In genomic region chr7:18210938-18211337, GRCm38 (mm10) we compare ENCODE assay signal across 9 mouse cellular contexts. TPM values are rescaled to one million over a fixed set of nuclear protein-coding genes. Genes with fewer than 3 reads are reported as not detected.
DNase-seq lines count a peak whose midpoint lies in the region; ATAC-seq and TF ChIP-seq lines count a peak whose summit lies in the region.
"Had no signal": no experiment of that assay in that cellular context is flagged by ENCODE, and none has a peak within 500 bp of the region (broad histone marks: within the 10 kb centered on the region; RNA-seq: fewer than 3 reads in every experiment).

No protein-coding gene starts in this region.

- ATAC-seq in kidney, embryonic 14.5 days (ENCODE audit: low FRiP score, low TSS enrichment) = no peak
- no peak for ATAC-seq in Patski
- no peak for ATAC-seq in forebrain, embryonic 11.5 days (replicated peaks; ENCODE audit: low FRiP score)

- POLR2A ChIA-PET in Patski (lab: Charles Lee) = no interaction called here

- no peak overlapping the region for H3K4me2 ChIP-seq in kidney, embryonic 14.5 days (replicated peaks; ENCODE audit: low read depth, low read length)
- no peak overlapping the region for H3K4me2 ChIP-seq in forebrain, embryonic 11.5 days (ENCODE audit: low read depth, low read length, severe bottlenecking)
- H3K4me2 ChIP-seq: stomach, embryonic 15.5 days had no signal

- in situ Hi-C loops in Patski (cut with MboI; ENCODE audit: low pct_unique_long_range_greater_than_20kb) = loop anchor here (10.0 to 25.0 kb wide), 3 partner anchors 251 to 651 kb away; partner anchors contain the start of genes Pglyrp1 and Psg20

- WGBS in kidney, adult 2 months = 13% methylated on average over 9 of the region's 9 CpGs
- WGBS in kidney, embryonic 14.5 days = 13% methylated on average over 9 of the region's 9 CpGs
- WGBS in forebrain, embryonic 11.5 days = 18% methylated on average over 9 of the region's 9 CpGs

- CTCF ChIA-PET in Patski (lab: Charles Lee) = no interaction called here

- TF ChIP-seq POLR2A in kidney, adult 2 months (IDR thresholded peaks at IDR 0.05; ENCODE audit: low read depth, low read length) = no peak

- TF ChIP-seq CTCF in kidney, adult 2 months (conservative IDR thresholded peaks at IDR 0.05; ENCODE audit: insufficient read depth, insufficient read length, low read depth, low read length) = peak; percentile 24; the same call in 1 of the 2 replicates
- TF ChIP-seq CTCF in E14TG2a.4 (conservative IDR thresholded peaks at IDR 0.05; ENCODE audit: low read length) (peak; percentile 55), Patski (IDR thresholded peaks at IDR 0.05) (peak; percentile 65)

- DNase-seq in kidney, adult 2 months = peak; percentile 34
- no peak for DNase-seq in Patski (ENCODE audit: low read depth, low spot score)
- peak; percentile 23 for DNase-seq in induced T-regulatory cell, adult 2 months (ENCODE audit: low read depth)
- DNase-seq in forebrain, embryonic 11.5 days (ENCODE audit: low spot score) = no peak
- no peak for DNase-seq in right cerebral cortex, postnatal 14 days
- DNase-seq: gastrocnemius, postnatal 10 days had no signal

- no peak overlapping the region for H3K27ac ChIP-seq in kidney, adult 2 months (ENCODE audit: insufficient read depth, low read depth, low read length)
- no peak overlapping the region for H3K27ac ChIP-seq in kidney, embryonic 14.5 days (ENCODE audit: low read depth, low read length)
- no peak overlapping the region for H3K27ac ChIP-seq in forebrain, embryonic 11.5 days (ENCODE audit: low read depth, low read length)
- H3K27ac ChIP-seq: stomach, embryonic 15.5 days had no signal

- H3K27me3 ChIP-seq in kidney, adult 2 months (replicated peaks; ENCODE audit: control insufficient read depth, insufficient read depth, low read length) = no peaks in the 10 kb centered on the region
- no peaks in the 10 kb centered on the region for H3K27me3 ChIP-seq in kidney, embryonic 14.5 days (ENCODE audit: control insufficient read depth, insufficient read depth, low read length)
- H3K27me3 ChIP-seq in E14TG2a.4 (ENCODE audit: insufficient read depth, low read length) (no peaks in the 10 kb centered on the region), Patski (no peaks in the 10 kb centered on the region)
- H3K27me3 ChIP-seq in forebrain, embryonic 11.5 days (ENCODE audit: control insufficient read depth, insufficient read depth, low read length) = no peaks in the 10 kb centered on the region
- H3K27me3 ChIP-seq: stomach, embryonic 15.5 days had no signal

- H3K4me3 ChIP-seq in kidney, adult 2 months (ENCODE audit: insufficient read depth, low read depth, low read length) = no peak overlapping the region
- H3K4me3 ChIP-seq in kidney, embryonic 14.5 days (ENCODE audit: low read length) = no peak overlapping the region
- no peak overlapping the region for H3K4me3 ChIP-seq in E14TG2a.4 (replicated peaks; ENCODE audit: low read length)
- H3K4me3 ChIP-seq in forebrain, embryonic 11.5 days (ENCODE audit: low read depth, low read length) = no peak overlapping the region
- H3K4me3 ChIP-seq: stomach, embryonic 15.5 days had no signal

- H3K9ac ChIP-seq in kidney, embryonic 14.5 days (ENCODE audit: low read depth, low read length) = no peak overlapping the region
- H3K9ac ChIP-seq in forebrain, embryonic 11.5 days (ENCODE audit: low read length) = no peak overlapping the region
- H3K9ac ChIP-seq: stomach, embryonic 15.5 days had no signal

- no peaks in the 10 kb centered on the region for H3K9me3 ChIP-seq in kidney, embryonic 14.5 days (ENCODE audit: control insufficient read depth, low read length)
- H3K9me3 ChIP-seq in E14TG2a.4 (ENCODE audit: low read length) = peaks cover 11% of the 10 kb centered on the region; the same call in 1 of the 2 replicates
- H3K9me3 ChIP-seq in forebrain, embryonic 11.5 days (ENCODE audit: control insufficient read depth, low read length) = no peaks in the 10 kb centered on the region
- H3K9me3 ChIP-seq: stomach, embryonic 15.5 days had no signal

- no peaks in the 10 kb centered on the region for H3K36me3 ChIP-seq in kidney, adult 2 months (ENCODE audit: control insufficient read depth, insufficient read depth, low read length)
- no peaks in the 10 kb centered on the region for H3K36me3 ChIP-seq in kidney, embryonic 14.5 days (ENCODE audit: control insufficient read depth, insufficient read depth, low read length)
- H3K36me3 ChIP-seq in E14TG2a.4 (ENCODE audit: insufficient read depth, low read length) = no peaks in the 10 kb centered on the region
- no peaks in the 10 kb centered on the region for H3K36me3 ChIP-seq in forebrain, embryonic 11.5 days (ENCODE audit: control insufficient read depth, insufficient read depth, low read length)
- H3K36me3 ChIP-seq: stomach, embryonic 15.5 days had no signal

- H3K4me1 ChIP-seq in kidney, adult 2 months (ENCODE audit: control insufficient read depth, insufficient read depth, low read length) = no peaks in the 10 kb centered on the region
- no peaks in the 10 kb centered on the region for H3K4me1 ChIP-seq in kidney, embryonic 14.5 days (ENCODE audit: control insufficient read depth, insufficient read depth, low read length)
- peaks cover 11% of the 10 kb centered on the region for H3K4me1 ChIP-seq in E14TG2a.4 (replicated peaks; ENCODE audit: low read depth, low read length)
- H3K4me1 ChIP-seq in forebrain, embryonic 11.5 days (replicated peaks; ENCODE audit: control insufficient read depth, insufficient read depth, low read length) = no peaks in the 10 kb centered on the region
- H3K4me1 ChIP-seq: stomach, embryonic 15.5 days had no signal

RNA-seq across cellular contexts. Expression of gene Mill1, which starts 34.2 kb away (rescaled TPM):
- 0.08 and 0.22 TPM in 2 replicates for polyA plus RNA-seq in kidney, adult 2 months (2012; rRNA removed)
- polyA plus RNA-seq in kidney, embryonic 14.5 days (2014; fragmentation: Nextera tagmentation; extraction: Ambion mirVana) = not detected in 2 replicates
- not detected for polyA plus RNA-seq in Patski (2021)
- not detected in 2 replicates for polyA plus RNA-seq in forebrain, embryonic 11.5 days (2014; fragmentation: Nextera tagmentation; extraction: Ambion mirVana)
- polyA plus RNA-seq: stomach, embryonic 15.5 days had no signal

RNA-seq across cellular contexts. Expression of gene Igfl3, which starts 34.6 kb away (rescaled TPM):
- not detected in 2 replicates for polyA plus RNA-seq in kidney, adult 2 months (2012; rRNA removed)
- polyA plus RNA-seq in kidney, embryonic 14.5 days (2014; fragmentation: Nextera tagmentation; extraction: Ambion mirVana) = not detected in 2 replicates
- not detected for polyA plus RNA-seq in Patski (2021)
- not detected in 2 replicates for polyA plus RNA-seq in forebrain, embryonic 11.5 days (2014; fragmentation: Nextera tagmentation; extraction: Ambion mirVana)
- polyA plus RNA-seq: stomach, embryonic 15.5 days had no signal

Comparison
In these comparisons a context has a peak if more than half of its experiments do, and no peak if none do; other contexts are left out.
1. DNase-seq: peak in kidney, adult 2 months (single experiment) and induced T-regulatory cell, adult 2 months (single experiment); none in Patski (single experiment), forebrain, embryonic 11.5 days (single experiment) and right cerebral cortex, postnatal 14 days (single experiment).
2. Peak in every context shown above with its lines, with median percentiles within 50 percentile points of each other: CTCF ChIP-seq.